Mouse (Mus musculus): ENCODE measurements around the gene Parp11. TPM values are rescaled to one million over a fixed set of nuclear protein-coding genes. Genes with fewer than 3 reads are reported as not detected.
A peak's percentile ranks its signal among the peaks of the same experiment; 100 is the strongest.
"Not testable (repeated sequence)": the region's sequence is repeated elsewhere in the genome, so short reads cannot be mapped to it uniquely, and the experiment has no call there.

Gene Parp11
- polyA plus RNA-seq, 1 experiment from 2014 or later, result 15.1 TPM

DNA sequence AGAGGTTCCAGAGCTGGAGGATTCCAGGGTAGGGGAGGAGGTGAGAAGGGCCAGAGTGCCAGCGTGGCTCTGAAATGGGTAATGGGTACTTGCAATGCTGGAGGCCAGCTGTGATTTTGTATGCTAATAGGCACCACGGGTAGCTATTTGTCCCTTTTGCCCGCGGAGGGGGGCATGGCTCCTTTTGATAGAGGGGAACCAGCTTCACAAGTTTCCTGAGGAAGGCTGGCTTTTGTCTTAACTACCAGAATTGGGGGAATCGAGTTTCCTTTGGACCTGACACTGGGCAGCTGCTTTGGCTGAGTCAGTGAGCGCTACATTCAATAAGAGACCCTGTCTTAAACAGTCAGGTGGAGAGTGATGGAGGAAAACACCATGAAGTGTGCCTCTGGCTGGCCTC, 49.2 kb downstream of the Parp11 start:
- Histone ChIP-seq H3K27ac (no peak overlapping the region), H3K9ac (ENCODE audit: low read depth, low read length) (no peak overlapping the region), H3K27me3 (ENCODE audit: insufficient read depth, low read length) (no peaks in the 10 kb centered on the region), H3K36me3 (ENCODE audit: insufficient read depth, low read length) (no peaks in the 10 kb centered on the region; the same call in 1 of the 2 replicates), H3K4me3 (replicated peaks; ENCODE audit: low read depth, low read length) (no peak overlapping the region), H3K4me1 (replicated peaks; ENCODE audit: insufficient read depth, low read length) (no peaks in the 10 kb centered on the region), H3K4me2 (ENCODE audit: low read length) (no peak overlapping the region), H3K9me3 (replicated peaks; ENCODE audit: low read length) (no peaks in the 10 kb centered on the region)
- TF ChIP-seq CTCF (IDR thresholded peaks at IDR 0.05; ENCODE audit: low read depth), result no peak
- ATAC-seq (replicated peaks; ENCODE audit: low FRiP score, low read depth) (no peak), DNase-seq (ENCODE audit: low spot score) (no peak)
- 14% methylated on average over 6 of the region's 6 CpGs for WGBS

DNA sequence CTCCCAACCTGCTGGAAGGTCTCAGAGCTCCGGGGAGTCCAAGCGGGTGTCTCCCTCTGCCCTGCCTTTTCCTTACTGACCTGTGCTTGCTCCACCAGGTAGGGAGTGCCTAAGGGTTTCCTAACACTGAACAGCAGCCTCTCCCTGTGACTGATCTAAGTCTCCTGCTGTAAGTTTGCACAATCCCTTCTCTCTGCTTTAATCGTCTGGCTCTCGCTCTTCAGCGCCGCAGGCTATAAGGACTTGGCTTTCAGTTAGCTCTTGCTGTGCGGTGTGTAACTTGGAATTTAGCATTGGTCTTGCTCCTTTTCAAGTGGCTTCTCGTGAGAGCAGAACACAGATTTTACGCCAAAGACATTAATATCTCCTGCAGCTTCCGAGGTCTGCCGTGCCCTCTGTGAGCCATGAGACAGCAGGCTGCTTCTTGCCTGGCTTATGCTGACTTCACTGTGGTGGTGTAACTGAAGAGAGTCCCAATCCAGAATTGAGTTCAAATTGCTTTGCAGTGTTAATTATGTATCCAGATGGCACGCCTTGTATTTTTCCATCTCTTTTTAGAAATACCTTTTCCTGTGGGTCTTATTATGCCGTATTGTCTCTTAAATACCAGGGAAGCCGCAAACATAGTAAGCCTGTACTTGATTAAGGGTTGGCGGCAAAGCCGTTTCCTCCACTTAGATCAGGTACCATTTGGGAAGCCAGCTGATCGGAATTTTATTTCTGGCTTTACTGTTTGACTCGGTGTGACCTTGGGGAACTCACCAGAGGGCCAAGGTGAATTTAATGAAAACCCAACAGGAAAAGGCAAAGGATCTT, 50.4 kb downstream of the Parp11 start:
- TF ChIP-seq CTCF (IDR thresholded peaks at IDR 0.05; ENCODE audit: low read depth), result no peak
- H3K36me3 ChIP-seq (ENCODE audit: insufficient read depth, low read length), result no peaks in the 10 kb centered on the region
- H3K9me3 ChIP-seq (replicated peaks; ENCODE audit: low read length), result no peaks in the 10 kb centered on the region
- H3K27ac ChIP-seq, result no peak overlapping the region
- no peak overlapping the region for H3K9ac ChIP-seq (ENCODE audit: low read depth, low read length)
- no peaks in the 10 kb centered on the region for H3K4me1 ChIP-seq (replicated peaks; ENCODE audit: insufficient read depth, low read length)
- H3K4me3 ChIP-seq (replicated peaks; ENCODE audit: low read depth, low read length), result no peak overlapping the region
- ATAC-seq (replicated peaks; ENCODE audit: low FRiP score, low read depth) (no peak), DNase-seq (ENCODE audit: low spot score) (no peak)
- H3K4me2 ChIP-seq (ENCODE audit: low read length), result no peak overlapping the region
- 84% methylated on average over 18 of the region's 18 CpGs for whole genome bisulfite sequencing
- no peaks in the 10 kb centered on the region for H3K27me3 ChIP-seq (ENCODE audit: insufficient read depth, low read length)

DNA sequence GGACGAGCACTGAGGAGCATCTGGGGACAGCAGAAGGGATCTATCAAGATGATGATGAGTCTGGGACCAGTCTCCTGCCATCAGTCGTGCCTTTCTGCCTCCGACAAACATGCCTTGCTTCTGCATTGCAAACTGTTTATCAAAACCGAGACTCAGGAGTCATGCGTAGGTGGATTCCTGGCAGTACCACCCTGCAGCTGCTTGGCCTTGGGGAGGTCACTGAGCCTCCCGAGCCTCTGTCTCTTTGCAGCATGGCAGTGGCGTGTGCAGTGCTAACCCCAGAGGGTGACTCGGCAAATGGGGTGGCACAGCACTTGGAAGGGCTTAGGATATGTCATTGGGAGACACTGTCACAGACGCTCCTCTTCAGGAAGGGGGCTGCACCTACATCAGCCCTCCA, 53.5 kb downstream of the Parp11 start:
- no peak for TF ChIP-seq CTCF (IDR thresholded peaks at IDR 0.05; ENCODE audit: low read depth)
- ATAC-seq (replicated peaks; ENCODE audit: low FRiP score, low read depth), result no peak
- Histone ChIP-seq H3K27me3 (ENCODE audit: insufficient read depth, low read length) (no peaks in the 10 kb centered on the region), H3K27ac (no peak overlapping the region), H3K9ac (ENCODE audit: low read depth, low read length) (no peak overlapping the region), H3K36me3 (ENCODE audit: insufficient read depth, low read length) (no peaks in the 10 kb centered on the region), H3K4me3 (replicated peaks; ENCODE audit: low read depth, low read length) (no peak overlapping the region), H3K4me1 (replicated peaks; ENCODE audit: insufficient read depth, low read length) (no peaks in the 10 kb centered on the region), H3K4me2 (ENCODE audit: low read length) (no peak overlapping the region), H3K9me3 (replicated peaks; ENCODE audit: low read length) (no peaks in the 10 kb centered on the region)
- DNase-seq (ENCODE audit: low spot score), result no peak
- 50% methylated on average over 9 of the region's 9 CpGs for WGBS

DNA sequence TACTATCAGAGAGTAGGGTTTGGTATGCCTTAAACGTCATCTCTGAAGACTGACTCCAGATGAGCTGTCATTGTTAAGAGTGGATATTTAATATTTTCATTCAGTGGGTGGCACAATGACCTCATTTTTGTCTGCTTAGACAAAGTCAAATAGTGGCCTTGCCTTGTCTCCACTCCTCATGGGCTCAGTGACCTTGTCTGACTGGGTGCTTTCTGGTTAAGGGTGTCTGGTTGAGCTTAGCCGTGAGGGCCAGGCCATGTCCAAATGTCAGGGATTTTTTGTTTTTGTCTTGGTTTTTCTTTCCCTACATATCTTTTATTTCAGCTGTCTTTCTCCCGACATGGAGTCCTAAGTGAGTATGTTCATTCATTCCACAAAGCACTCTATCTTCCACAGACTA, 54.2 kb downstream of the Parp11 start:
- WGBS, result 85% methylated on average over 3 of the region's 3 CpGs
- Histone ChIP-seq H3K4me1 (replicated peaks; ENCODE audit: insufficient read depth, low read length) (no peaks in the 10 kb centered on the region), H3K27ac (no peak overlapping the region), H3K27me3 (ENCODE audit: insufficient read depth, low read length) (no peaks in the 10 kb centered on the region), H3K4me3 (replicated peaks; ENCODE audit: low read depth, low read length) (no peak overlapping the region), H3K36me3 (ENCODE audit: insufficient read depth, low read length) (no peaks in the 10 kb centered on the region), H3K9ac (ENCODE audit: low read depth, low read length) (no peak overlapping the region), H3K9me3 (replicated peaks; ENCODE audit: low read length) (no peaks in the 10 kb centered on the region), H3K4me2 (ENCODE audit: low read length) (no peak overlapping the region)
- DNase-seq (ENCODE audit: low spot score), result no peak
- no peak for ATAC-seq (replicated peaks; ENCODE audit: low FRiP score, low read depth)
- TF ChIP-seq CTCF (IDR thresholded peaks at IDR 0.05; ENCODE audit: low read depth), result no peak

DNA sequence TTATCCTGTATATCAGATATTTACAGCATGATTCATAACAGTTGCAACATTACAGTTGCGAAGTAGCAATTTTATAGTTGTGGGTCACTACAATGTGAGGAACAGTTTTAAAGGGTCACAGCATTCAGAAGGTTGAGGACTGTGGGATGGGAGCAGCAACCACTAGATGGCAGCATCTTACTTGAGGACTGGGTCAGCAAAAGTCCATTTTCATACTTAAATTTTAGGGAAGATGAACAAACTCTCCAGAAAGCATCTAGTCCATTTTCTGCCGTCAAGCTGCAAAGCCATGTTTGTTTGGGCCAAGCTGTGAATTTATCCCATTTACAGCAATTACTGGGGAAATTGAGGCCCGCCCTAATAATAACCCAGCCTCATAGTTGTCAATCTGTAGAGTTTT, 55.9 kb downstream of the Parp11 start:
- DNase-seq (ENCODE audit: low spot score) (peak; percentile 86), ATAC-seq (replicated peaks; ENCODE audit: low FRiP score, low read depth) (no peak)
- Histone ChIP-seq H3K27me3 (ENCODE audit: insufficient read depth, low read length) (no peaks in the 10 kb centered on the region), H3K36me3 (ENCODE audit: insufficient read depth, low read length) (no peaks in the 10 kb centered on the region), H3K4me2 (ENCODE audit: low read length) (no peak overlapping the region), H3K9me3 (replicated peaks; ENCODE audit: low read length) (no peaks in the 10 kb centered on the region), H3K9ac (ENCODE audit: low read depth, low read length) (no peak overlapping the region), H3K4me1 (replicated peaks; ENCODE audit: insufficient read depth, low read length) (no peaks in the 10 kb centered on the region), H3K27ac (no peak overlapping the region), H3K4me3 (replicated peaks; ENCODE audit: low read depth, low read length) (no peak overlapping the region)
- peak; percentile 84 for TF ChIP-seq CTCF (IDR thresholded peaks at IDR 0.05; ENCODE audit: low read depth)
- 48% methylated on average over 3 of the region's 3 CpGs for WGBS

DNA sequence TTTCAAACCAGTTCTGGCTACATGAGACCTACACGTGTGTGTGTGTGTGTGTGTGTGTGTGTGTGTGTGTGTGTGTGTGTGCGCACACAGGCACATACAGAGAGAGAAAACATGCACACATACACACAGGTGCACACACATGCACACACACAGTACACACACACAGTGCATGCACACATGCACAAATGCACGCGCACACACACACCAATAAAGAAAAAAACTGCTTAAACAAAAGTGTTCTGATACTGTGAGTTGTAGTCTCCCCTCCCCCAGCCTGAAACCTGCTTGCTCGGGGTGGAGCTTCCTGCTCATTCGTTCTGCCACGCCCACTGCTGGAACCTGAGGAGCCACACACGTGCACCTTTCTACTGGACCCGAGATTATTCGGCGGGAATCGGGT, 67.1 kb downstream of the Parp11 start:
- H3K4me1 ChIP-seq (replicated peaks; ENCODE audit: insufficient read depth, low read length); H3K27ac ChIP-seq; H3K36me3 ChIP-seq (ENCODE audit: insufficient read depth, low read length); H3K4me2 ChIP-seq (ENCODE audit: low read length); H3K27me3 ChIP-seq (ENCODE audit: insufficient read depth, low read length); H3K9ac ChIP-seq (ENCODE audit: low read depth, low read length); ATAC-seq (replicated peaks; ENCODE audit: low FRiP score, low read depth); H3K4me3 ChIP-seq (replicated peaks; ENCODE audit: low read depth, low read length); DNase-seq (ENCODE audit: low spot score); H3K9me3 ChIP-seq (replicated peaks; ENCODE audit: low read length): not testable (repeated sequence)
- 92% methylated on average over 5 of the region's 12 CpGs for WGBS

DNA sequence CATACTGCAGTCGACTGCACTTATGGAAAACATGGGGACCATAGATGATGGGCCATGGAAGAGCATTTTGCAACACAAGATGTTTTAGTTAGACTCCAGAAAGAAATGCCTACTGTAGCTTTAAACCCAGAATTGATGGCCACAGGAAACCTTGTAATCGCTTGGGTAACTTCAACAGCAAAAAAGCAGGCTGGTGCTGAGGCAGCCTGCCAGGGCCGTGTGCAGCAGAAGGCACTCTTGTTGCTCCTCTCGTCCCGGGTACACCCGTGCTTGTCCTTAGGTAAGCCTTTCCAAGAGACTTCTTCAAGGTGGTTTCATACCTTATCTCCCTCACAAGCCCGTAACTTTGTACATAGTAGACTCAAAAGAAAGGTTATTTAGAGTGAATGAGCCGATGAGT, 74.5 kb downstream of the Parp11 start:
- no peak overlapping the region for H3K9ac ChIP-seq (ENCODE audit: low read depth, low read length)
- no peaks in the 10 kb centered on the region for H3K27me3 ChIP-seq (ENCODE audit: insufficient read depth, low read length)
- no peaks in the 10 kb centered on the region for H3K36me3 ChIP-seq (ENCODE audit: insufficient read depth, low read length)
- TF ChIP-seq CTCF (IDR thresholded peaks at IDR 0.05; ENCODE audit: low read depth), result no peak
- DNase-seq (ENCODE audit: low spot score), result peak; percentile 44
- ATAC-seq (replicated peaks; ENCODE audit: low FRiP score, low read depth), result no peak
- 41% methylated on average over 8 of the region's 8 CpGs for WGBS
- H3K4me1 ChIP-seq (replicated peaks; ENCODE audit: insufficient read depth, low read length), result 0 out of 2 replicates have a peak, but pooled peaks cover 4% of the 10 kb centered on the region
- H3K27ac ChIP-seq, result no peak overlapping the region
- no peak overlapping the region for H3K4me2 ChIP-seq (ENCODE audit: low read length)
- H3K4me3 ChIP-seq (replicated peaks; ENCODE audit: low read depth, low read length), result no peak overlapping the region
- no peaks in the 10 kb centered on the region for H3K9me3 ChIP-seq (replicated peaks; ENCODE audit: low read length)

Measured in kidney, postnatal 0 days (tissue).